Mouse (Mus musculus) liver (tissue): ENCODE results near the gene Cc2d2b.

Experiments
- DNase-seq: peaks from one replicate; pipeline ENCODE4 v3.0.0-alpha.2; 2020; ENCODE audit warnings: mixed read lengths

Gene Cc2d2b

DNA sequence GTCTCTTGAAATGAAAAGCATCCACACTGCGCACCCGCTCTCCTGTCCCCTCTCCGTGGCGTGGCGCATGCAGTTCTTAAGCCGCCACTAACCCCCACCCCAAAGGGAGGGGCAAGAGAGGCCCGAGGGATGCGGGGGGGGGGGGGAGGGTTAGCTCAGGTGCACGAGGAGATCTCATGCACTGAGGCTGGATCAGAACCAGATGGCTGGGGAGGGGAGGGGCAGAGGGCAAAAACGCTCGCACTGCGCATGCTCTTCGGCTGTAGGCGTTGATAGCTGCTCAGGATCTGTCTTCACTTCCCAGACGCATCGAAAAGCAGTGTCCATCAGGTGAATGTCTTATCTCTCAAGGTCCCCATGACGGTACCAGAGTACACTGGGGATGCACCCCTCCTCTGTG is at the start of gene Cc2d2b:
Cc2d2b (plus strand) TSS at position 195 of the 400 bp plus-strand sequence.
- no peak for DNase-seq

DNA sequence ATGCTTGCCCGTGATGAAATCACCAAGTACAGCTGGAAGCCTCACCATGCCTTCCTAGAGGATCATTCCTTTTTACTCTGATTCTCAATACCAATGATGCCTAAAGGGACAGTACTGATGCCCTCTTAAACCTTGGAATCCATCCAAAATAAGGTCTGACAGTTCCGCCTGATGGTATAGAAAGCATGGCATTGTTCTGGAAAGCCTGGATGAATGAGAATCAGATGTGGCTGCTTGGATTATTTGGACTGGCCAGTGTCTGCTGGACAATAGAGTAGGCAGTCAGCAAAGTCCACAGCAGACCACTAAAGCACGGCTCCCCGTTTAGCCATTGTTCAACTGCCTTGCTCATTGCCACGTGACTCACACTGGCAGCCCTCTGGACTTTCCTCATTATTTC is 48.7 kb upstream of the Cc2d2b start:
- DNase-seq, result no peak

DNA sequence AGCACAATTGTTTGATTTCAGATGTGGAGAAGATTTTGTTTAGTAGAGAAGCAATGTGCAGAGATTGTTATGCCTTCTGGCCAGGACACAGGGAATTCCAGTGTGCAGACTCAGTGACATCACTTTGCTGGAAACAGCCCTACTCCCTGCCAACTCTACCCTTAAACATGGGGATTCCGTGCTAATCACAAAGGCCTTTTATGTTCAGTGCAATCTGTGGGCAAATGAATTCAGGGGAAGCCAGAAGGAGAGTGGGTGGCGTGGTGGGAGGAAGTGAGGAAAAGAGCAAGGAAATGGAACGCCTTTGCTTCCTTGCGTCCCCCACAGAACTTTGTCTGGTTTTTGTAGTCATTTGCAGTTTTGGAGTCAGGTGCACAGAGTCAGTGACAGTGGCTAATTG is 46.1 kb upstream of the Cc2d2b start:
- DNase-seq, result no peak

DNA sequence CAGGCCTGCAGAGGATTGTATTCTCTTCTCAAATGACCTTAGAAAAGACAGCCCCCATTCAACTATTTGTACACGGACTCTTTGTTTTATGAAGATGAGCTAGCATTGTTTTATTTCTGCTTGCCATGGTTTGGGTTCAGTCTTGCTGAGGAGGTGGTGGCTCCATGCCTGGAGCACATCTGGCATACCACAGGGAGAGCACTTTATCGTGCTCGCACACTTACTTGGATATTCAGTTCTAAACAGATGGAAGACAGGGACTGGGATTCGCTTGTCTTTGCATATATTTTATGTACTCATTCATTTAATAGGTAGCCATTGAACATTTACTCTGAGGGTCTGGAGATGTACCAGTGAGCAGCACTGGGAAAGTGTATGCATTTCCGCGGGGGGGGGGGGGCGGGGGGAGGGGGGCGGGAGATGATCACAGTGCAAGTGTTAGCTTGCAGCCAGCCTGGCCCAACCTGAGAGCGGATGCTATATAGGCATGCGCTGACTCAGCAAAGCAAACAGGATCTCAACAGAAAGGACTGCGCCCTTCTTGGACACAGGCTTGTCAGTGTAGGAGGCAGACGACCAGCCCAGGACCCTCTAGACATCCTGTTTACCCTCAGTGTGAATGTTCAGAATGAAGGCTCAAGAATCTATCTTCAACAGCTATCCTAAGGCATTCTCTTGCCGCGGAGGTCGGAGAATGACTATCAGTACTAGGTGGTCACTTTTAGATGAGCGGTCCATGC is 35.5 kb upstream of the Cc2d2b start:
- DNase-seq, result no peak

DNA sequence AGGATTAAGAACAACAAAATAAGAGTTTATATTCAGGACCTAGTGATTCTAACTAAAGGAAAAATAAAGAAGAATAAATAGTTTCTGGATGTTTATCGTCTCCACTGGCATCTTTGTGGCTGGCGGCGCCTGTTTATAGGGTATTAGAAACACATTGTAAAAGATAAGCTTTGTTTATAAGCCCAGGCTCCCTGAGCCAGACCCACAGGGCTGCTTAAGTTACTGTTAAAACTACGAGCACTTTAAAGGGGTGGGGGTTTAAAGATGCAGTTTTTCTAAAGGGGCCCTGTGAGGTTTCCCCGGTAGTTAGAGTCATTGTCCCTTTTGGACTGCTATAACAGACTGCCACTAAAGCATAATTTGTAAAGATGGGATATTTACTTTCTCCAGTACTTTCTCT is 33.9 kb upstream of the Cc2d2b start:
- no peak for DNase-seq

DNA sequence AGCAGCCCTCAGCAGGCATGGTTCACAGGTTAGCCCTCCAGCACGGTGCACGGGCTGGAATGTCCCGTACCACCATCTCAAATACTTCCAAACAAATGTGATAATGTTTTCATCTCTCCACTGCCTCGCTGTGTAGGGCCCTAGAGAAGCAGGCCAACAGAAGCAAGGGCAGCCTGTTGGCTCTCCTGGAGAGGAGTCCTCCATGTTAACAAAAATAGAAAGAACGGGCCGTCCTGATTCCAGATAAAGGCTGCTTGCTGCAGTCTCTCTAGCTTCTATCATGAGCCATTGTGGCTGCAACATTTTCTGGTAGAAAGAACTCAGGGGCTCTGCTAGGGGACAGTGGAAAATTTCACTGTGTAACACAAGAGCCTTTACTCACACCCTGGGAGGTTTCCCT is 31.6 kb upstream of the Cc2d2b start:
- no peak for DNase-seq

DNA sequence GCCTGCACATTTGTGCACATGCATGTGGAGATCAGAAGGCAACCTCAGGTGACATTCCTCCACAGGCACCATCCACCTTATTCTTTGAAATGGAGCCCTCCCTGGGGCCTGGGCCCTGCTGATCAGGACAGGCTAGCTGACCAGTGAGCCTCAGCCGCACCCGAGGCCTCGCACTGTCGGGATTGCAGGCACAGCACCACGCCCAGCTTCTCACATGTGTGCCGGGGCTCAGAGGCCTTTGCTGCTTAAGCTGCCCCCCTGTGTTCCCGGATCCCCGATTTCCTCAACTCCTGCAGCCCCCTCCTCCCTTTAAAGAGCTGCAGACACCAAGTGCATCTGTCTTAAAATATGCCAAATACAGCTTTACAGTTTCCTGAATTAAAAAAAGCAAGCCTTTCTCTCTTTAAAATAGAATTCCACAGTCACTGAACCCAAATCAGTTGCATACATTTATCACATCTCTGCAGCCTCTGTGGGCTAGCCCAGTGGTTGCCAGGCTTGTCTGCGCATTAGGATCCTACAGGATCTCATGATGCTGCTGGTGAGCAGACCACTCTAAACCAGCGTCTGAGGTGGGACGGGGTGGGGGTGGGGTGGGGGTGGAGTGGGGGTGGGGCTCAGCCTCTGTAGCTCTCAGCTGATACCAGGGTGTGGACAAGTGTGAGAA is 29.0 kb upstream of the Cc2d2b start:
- no peak for DNase-seq

DNA sequence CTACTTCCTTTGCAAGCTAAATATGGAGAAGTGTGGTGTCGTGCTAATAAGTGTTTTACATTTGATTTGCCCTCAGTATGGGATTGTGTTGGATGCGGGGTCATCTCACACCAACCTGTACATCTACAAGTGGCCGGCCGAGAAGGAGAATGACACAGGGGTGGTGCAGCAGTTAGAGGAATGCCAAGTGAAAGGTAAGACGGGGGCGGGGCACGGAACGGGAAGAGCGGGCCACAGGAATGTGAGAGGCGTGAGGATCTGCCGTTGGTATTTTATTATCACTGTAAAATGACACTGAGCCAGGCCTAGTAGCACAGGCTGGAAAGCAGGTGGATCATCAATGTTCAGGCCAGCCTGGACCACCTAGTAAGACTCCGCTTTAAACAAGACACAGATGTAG is 28.2 kb upstream of the Cc2d2b start:
- DNase-seq, result no peak

DNA sequence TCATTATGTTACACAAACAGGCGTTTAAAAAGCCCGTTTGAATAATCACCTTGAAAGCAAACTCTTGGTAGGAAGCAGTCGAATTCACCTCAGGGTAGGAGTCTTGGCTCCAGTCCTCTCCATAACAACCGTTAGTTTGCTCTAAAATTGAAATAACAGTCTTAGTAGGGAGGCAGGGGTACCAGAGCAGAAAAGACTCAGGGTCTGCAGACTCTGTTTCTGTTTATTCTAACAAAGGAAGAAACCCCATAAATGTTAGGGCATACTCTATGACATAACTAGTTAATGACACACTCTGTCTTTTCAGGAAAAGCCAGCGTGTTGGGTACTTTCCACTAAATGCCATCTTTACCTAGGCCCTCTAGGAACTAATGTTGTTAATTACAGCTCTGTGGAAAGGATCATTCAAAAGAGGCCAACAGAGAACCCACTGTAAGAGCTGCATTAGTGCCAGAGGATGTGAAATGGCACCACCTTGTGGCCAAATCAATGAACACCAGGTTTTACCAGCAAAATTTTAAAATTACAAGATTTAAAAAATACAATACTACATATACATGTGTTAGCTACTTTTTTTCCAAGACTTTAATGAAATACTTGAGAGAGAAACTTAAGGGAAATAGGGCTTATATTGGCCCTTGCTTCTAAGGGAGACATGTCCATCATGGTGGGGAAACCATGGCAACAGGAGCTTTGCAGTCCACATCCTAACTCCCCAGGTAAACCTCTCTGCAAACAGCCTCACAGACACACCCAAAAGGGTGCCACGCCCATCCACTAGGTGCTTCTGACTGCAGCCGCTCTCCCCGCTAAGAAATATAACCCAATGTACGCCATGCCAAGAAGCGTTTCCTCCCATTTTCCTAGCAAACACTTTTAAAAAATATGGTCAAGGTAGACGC is 26.2 kb upstream of the Cc2d2b start:
- DNase-seq, result peak; percentile 41

DNA sequence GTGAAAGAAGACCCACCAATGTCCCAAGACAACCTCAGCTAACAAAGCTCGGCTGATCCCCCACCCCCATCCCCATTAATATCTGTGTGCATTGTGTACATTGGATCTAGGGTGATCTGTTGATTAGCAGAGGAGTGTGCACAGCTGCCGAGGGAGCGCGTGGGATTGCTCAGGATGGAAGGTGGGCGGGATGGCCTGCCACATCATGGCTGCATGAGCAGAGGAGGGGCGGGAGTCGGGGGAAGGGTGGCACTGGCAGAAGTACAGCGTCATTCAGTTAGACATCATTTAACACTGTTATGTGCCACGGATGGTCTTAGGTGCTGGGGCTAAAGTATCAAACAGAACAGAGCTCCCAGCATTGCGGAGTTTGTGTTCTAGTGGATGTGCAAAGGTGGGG is 25.0 kb upstream of the Cc2d2b start:
- no peak for DNase-seq

DNA sequence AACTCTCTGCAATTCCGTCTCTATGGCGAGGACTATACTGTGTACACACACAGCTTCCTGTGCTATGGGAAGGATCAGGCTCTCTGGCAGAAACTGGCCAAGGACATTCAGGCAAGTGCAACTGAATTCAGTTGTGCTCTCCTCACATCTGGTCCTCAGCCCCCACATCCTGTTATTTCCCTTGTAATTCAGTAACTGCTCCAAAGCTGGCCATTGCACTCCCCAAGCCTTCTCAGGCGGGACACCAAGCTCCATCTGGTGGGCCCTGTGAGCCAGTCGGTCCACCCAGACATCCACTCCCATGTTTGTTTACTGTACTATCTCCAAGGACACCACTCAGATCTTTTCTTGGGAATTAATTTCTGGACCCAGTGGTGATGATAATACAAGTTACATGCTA is 22.4 kb upstream of the Cc2d2b start:
- no peak for DNase-seq

DNA sequence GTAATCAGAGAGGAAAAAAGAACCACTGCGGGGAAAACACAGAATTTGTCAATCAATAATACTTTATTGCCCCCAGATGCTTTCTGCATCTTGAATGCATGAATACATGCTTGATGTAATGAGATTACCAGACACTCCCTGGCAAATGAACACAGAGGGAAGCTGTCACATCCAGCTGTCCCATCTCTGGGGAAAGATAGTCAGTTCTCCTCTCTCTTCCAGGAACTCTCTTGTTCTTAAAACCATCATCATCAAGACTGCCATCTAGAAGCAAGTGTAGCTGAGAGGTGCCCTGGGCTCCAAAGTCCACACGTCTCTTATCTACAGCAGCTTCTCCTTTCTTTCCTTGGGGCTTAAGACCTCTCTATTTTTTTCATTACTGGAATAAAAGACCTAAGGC is 21.9 kb upstream of the Cc2d2b start:
- no peak for DNase-seq

DNA sequence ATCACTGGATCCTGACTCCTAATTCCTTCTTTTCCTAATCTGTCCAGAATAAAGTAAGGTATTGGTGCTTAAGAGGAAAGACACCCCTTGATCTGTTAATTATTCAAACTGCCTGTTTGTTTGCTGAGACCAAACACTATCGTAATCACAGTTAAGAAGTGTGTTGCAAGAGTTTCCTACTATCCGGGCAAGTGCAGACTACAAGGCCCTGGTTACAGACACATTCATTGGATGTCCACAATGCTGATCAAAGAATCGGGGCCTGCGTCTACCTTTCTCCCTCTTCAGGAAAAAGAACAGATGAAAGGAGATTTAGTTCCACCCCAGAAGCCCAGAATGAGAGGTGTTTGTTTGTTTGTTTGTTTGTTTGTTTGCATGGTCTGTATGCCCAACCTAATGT is 20.3 kb upstream of the Cc2d2b start:
- no peak for DNase-seq

DNA sequence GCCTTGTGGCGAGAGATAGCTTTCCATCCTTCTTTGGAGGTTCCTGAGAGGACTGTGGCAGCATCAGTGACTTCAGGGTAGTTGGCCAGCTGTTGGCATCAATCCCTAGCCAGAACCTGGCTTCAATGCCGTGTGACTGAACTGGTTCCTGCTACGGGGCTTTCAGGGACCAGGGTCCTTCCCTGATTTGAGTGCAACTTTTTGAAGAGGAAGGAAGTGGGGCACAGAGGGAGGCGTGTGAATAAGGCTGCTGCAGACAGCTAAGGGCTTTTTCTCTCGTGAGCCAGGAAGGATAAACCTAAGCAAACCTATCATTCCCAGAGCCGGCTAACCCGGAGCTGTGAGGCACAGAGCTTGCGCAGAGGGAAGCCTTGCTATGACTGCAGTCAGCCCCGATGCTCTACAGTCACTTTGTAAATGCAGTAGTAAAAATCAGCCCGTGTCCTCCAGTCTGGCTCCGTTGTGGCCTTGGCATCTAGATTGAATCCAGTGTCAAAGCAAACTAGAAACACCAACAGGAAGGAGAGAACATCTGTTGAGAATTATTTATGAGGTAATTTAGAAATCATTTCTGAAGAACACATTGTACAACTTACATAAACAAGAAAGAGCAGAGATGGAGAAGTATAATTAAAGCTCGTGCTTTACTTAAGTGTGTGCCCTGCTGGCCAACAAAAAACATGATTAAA is 19.7 kb upstream of the Cc2d2b start:
- DNase-seq, result no peak

DNA sequence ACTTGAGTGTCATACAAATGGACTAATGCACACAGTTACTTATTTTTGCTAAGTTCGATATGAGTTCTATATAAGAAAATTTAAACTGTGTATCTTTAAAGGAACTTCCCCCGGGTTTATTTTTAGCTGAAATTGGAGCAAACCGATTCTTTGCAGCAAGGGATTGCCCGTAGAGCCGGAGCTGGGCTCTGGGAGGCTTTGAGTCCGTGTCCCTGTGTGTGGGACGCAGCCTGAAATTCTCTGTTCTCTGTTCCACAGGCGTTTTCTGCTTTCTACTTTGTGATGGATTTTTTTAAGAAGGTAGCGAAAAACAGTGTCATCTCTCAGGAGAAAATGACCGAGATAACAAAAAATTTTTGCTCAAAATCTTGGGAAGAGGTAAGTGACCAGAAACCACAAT is 15.1 kb upstream of the Cc2d2b start:
- DNase-seq, result no peak

DNA sequence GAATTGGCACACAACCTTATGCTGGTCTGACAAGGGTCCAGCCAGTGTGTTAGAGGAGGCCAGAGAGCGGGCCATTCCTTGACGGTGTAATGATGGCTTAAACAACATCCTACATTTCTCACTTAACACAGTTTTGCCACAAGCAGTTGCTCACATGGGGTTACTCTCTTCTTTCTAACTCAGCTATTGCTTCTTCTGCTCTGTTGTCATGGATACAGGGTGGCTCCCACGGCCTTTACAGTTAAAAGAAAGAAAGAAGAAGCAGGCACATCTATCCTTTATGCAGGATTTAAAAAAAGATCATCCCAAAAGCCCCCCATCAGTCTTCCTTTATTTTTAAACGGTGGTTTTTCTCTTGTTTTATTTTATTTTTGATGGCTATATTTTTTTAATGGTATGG is 14.7 kb upstream of the Cc2d2b start:
- DNase-seq, result no peak

DNA sequence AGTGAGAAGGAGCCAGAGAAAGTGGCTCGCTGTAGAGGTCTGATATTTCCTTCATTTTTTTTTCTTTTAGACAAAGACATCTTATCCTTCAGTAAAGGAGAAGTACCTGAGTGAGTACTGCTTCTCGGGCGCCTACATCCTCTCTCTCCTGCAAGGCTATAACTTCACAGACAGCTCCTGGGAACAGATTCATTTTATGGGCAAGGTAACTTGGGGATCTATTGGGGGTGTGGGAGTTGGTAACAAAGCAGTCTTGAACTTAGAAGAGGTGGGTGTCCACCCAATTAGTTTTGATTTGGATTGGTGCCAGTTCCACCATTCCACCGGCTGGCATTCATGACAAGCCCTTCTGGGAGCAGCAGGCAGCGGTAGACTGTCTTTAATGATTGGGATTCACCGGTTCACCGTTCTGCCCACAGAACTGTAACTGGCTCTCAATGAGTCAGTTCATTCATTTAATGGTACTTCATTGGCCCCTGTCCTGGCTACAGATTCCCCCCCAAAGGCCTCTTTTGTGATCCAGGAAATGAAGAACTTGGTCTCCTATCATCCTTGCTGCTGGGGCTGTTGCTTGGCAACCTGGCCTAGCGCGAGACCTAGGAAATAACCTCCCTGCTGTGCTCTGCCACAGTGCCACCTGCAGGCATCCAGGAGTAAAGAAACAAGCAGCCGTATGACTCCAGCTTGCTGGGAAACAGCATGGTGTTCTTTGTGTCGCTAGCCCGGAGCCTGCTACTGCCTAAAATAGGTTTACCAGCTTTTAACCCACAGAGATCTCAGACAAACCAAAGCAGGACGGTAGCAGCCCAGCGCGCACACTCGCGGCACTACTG is 11.7 kb upstream of the Cc2d2b start:
- peak; percentile 64 for DNase-seq

DNA sequence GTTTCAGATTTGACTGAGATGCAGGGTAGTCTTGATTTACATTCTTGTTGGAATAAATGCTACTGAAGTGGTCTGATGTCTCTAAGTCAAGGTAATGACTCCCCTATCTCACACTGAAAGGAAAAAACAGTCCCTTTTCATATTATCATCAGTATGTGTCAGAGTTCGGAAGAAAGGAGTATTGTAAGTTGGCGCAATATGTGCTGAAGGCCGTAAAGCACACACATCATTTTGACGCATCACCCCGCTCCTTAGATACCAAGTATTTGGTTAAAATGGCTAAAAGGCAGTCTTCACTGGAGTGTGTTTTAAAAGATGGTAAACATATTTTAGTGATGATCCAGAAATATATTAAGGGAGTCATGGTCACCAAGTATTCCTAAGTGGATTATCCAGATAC is 10.9 kb upstream of the Cc2d2b start:
- DNase-seq, result no peak

DNA sequence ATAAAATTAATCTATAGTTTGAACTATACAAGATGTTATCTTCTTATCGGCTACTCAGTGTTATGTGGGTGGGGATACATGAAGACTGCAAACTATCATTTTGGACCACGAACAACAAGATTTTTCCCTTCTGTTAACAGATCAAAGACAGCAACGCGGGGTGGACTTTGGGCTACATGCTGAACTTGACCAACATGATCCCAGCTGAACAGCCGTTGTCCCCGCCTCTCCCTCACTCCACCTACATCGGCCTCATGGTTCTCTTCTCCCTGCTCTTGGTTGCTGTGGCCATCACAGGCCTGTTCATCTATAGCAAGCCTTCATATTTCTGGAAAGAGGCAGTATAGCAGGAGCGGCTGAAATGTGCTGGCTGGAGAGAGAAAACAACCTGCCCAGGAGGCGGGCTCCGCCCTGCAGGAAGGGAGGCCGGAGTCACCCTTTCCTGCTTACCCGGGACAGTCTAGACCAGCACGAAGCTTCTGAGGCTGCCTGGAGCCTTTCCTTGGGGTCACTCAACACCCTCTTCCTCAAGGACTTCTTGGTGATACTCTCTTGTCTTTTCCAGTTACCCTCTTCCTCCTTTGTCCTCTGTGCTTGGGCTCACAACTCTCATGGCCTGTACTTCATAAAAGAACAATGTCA is 9.7 kb upstream of the Cc2d2b start:
- no peak for DNase-seq

DNA sequence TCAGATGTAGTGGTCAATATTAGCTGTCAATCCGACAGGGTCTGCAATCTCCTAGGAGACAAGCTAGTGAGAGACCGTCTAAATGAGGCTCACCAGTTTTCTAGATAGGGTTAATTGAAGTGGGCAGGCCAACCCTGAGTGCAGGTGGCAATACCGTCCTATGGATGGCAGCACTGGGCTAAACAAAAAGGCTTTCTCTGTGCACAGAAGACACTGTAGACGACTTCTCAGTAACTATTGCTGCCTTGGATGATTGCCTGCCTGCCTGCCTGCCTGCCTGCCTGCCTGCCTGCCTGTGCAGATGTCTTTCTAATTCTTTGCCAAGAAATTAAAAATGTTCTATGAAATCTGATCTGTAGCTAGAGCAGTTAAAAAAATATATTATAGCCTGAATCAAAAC is 1.9 kb upstream of the Cc2d2b start:
- no peak for DNase-seq

DNA sequence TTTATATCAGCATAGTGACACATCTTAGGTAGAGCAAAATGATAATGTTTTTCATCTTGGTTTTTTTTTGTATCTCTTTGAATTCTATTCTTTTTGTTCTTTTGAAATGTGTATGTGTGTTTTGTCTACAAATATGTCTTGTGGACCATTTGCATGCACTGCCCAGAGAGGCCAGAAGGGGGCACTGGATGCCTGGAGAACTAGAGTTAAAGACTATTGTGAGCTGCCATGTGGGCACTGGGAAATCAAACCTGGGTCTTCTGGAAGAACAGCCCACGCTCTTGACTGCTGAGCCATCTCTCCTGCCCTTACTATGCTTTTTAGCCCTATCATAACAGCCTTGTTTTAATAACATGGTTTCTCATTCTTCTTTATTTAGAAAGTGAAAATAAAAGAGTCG is 5.8 kb downstream of the Cc2d2b start:
- DNase-seq, result peak; percentile 82

DNA sequence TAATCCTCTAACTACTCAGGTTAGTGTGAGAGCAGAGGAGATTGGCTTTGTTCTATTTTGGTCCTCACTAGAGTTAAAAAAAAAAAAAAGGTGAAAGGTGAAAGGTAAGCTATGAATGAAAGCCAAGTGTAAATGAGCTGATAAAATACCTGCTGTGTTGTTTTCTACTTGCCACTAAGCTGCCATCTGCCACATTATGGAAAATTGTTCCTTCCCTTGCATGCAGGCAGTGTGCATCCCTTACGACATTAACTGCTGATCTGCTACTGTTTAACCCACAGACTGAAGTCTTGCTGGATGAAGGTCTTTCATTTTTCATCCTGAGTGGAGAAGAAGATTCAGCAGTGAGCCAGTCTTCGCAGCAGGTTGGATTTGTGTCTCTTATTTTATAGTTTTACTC is 11.5 kb downstream of the Cc2d2b start:
- no peak for DNase-seq
